Mouse (Mus musculus): Measurements from ENCODE around the gene Ncaph.
"Not testable (repeated sequence)": the region's sequence is repeated elsewhere in the genome, so short reads cannot be mapped to it uniquely, and the experiment has no call there.

Ncaph gene

DNA sequence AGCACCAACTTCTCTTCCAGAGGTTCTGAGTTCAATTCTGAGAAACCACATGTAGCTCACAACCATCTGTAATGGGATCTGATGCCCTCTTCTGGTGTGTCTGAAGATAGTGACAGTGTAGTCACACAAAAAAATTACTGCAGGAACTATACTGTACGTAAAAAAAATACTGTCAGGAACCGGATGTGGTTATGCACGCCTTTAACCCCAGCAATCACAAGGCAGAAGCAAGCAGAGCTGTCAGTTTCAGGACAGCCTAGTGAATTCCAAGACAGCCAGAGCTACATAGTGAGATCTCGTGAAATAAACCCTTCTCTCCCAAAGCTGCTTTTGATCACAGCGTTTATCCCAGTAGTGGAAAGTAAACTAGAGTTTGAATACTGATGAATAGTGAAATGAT is 47.5 kb downstream of the Ncaph start:
- DNase-seq, result no peak

DNA sequence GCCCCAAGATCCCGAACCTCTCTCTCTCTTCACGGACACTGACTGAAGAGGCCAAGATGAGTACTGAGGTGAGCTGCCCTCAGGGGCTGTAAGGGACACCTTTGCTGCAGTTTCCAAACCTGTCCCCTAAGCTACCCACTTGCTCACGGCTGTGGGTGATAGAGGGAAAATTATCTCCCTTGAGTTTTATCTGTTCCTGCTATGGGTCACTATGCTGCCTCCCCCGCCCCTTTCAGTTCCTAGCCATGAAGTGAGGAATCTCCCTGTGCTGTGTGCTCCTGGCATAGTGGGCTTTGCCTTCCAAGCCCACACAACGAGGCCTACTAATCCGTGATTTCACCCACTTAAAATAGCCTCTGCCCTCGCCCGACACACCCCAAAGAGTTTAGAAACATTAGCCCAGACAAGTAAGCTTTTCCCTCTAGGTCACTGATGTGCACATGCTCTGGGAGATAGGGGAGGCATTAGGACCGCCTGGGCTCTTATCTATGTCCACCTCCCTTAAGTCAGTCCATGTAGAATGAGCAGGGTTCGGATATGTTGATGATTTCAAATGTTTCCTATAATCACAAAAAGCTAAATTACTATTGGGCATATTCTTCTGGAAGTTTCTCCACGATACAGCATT is 53.0 kb downstream of the Ncaph start:
- no peak for DNase-seq

DNA sequence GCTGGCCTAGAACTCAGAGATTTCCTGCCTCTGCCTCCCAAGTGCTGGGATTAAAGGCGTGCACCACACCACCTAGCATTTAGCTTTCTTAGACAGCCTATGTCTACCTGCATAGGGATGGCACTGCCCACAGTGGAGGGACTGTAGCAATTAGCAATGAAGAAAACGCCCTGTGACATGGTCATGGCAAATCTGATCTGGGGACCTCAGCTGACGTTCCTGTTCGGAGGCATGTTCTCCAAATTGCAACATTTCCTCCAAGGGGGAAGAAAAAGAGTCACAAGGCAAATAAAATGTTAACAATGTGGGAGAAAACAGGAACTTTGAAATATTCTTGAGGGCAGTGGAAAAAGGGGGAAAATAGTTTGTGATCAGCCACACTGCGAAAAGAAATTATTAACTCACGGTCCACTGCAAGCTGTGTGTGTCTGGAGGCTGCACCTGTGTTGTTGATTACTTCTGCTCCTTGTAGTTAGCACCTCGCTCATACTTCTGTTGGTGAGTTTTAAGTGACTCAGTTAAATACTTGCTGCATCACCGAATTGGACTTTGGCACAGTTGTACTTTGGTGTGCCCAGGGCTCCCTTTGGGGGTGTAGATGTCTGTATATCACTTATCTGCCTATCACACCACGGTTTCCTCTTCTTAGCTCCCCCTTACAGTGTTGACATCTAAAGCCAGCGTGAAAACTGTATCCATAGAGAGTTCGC is 53.7 kb downstream of the Ncaph start:
- DNase-seq, result no peak

- not testable (repeated sequence) for DNase-seq
Measured at GRCm38 (mm10) chr2:127079066-127079465, 54.7 kb downstream of the Ncaph start.

DNA sequence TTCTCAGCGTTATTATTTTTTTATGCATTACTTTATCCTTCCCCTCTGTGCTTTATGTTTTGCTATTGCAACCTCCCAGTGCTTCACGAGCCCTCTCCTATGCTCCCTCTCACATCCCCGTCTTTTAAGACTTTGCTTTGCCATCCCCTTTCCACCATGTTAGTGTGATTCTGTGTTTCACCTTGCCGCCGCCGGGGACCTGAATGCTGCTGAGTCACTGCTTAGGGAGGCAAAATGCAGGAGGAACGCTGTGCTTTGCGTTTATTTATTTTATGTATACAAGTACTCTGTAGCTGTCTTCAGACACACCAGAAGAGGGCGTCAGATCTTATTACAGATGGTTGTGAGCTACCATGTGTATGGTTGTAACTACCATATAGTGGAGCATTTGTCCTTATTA is 56.1 kb downstream of the Ncaph start:
- no peak for DNase-seq

DNA sequence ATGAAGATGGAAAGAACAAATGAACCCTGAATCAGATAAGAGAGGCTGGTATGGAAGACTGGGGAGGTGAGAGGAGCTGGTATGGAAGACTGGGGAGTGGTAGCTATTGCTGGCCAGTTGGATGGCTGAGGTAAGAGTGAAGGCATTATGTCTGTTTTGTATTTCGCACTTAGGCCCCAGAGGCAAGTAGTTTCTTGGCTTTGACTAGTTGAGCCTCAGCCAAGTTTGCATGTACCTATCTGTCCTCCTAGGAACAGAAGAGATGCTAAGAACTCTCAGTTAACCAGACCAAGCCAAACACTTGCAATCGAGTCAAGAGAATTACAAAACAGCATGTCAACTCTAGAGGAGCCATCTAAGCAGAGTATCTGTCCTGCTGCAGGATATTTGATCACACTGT is 59.6 kb downstream of the Ncaph start:
- no peak for DNase-seq

GRCm38 (mm10) chr2:127070879-127071278 is 62.9 kb downstream of the Ncaph start:
- DNase-seq, result peak in 1 of 2 experiments; percentile 8

- DNase-seq, result peak; percentile 86
Measured at GRCm38 (mm10) chr2:127070435-127070841, 63.3 kb downstream of the Ncaph start, which contains the start of gene Blvra. Gene Blvra, plus strand, starts transcription at chr2:127070665.

DNA sequence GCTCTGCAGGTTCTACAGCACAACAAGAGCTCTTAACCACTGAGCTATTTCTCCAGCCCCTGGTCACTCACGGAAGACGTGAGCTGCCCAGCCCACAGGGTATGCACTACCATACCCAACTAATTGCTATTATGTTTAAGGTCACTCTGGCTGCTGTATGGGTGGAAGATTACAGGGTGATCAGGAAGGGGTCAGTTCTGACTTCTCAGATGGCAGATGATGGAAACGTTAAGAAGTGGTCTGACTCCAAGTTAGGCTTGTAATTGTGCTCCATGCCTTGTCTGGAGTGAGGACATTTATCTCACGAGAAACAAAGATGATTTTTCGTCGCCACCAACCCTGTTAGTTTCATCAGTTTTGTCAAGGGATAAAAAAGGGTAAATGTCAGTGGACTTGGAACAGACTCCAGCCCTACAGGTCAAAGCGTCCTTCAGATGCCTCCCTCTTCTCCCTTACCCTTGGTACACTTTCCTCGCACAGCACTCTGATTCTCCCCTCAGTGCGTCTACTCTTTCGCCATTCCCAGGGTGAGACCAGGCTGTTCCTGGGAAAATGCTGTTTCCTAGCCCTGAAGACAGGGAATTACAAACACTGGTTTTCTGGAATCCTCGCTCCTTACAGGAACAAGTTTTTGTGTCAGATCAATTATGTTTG is 63.8 kb downstream of the Ncaph start:
- DNase-seq, result no peak

DNA sequence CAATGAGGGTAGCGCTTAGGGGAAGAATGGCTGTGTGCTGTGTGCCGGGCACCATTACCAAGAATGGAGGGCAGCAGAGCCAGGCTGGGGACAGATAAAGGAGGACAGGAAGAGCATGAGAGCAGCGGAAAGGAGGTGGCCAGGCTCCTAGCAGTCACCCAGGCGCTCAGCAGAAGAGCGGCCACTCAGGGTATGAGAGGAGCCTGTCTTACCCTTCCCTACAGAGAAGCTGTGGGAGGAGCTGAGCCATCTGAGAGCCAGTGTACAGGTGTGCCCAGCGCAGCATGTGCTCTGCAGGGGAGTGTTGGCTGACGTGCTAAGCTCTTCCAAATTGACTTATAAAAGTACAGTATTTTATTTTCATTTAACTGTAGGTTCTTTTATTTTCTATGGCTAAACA is 64.9 kb downstream of the Ncaph start:
- DNase-seq, result no peak

GRCm38 (mm10) chr2:127061471-127061870 is 72.3 kb downstream of the Ncaph start:
- DNase-seq, result no peak
